Mouse (Mus musculus): ENCODE results near the gene Brd9. TPM values are rescaled to one million over a fixed set of nuclear protein-coding genes. Genes with fewer than 3 reads are reported as not detected.

Gene Brd9
- total RNA-seq (2017), result 106 and 107 TPM in 2 replicates

DNA sequence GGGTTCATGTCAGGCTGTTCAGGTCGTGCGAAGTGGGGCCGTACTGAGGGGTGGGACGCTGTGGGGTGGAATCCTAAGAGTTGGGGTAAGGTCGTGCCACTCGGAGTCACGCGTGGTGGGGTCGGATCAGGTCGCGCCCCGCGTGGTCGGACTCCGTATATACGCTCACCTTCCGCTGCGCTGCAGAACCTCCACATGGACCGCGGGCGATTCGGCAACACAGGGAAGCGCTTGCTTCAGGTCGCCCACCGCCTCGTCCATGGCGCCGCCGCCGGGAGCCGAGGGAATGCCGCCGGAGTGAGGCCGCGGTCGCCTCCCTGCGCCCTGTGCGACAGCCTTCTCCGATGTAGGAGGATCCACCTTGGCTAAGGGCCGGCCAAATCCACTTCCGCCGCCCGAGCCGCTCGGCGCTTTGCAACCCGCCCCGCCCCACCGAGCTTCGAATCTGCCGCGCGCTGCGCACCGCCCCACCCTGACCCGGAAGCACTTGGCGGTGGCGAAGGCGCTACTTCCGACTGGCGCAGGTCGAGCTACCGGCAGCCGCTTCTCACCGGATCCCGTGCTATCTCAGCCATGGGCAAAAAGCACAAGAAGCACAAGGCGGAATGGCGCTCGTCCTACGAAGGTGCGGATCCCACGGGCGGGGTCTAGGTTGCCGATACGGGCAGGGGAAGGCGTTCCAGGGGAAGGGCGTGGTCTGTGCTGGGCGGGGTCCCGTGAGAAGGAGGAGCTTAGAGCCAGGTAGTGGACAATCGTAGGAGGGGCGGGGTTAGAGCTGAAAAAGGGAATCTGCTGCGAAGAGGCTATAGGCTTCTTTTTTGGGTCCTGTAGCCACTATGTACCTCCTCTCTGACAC lies at the start of gene Brd9, which contains the start of gene Trip13:
Gene Brd9, plus strand, starts transcription at position 491 of the 856 bp plus-strand sequence.
Gene Trip13, minus strand, starts transcription at position 464 of the 856 bp plus-strand sequence.
- ATAC-seq (replicated peaks in 1 of 2; ENCODE audit: insufficient read depth in 1 of 2, low FRiP score in 2 of 2, low TSS enrichment in 1 of 2, low read depth in 1 of 2, poor library complexity in 2 of 2, severe bottlenecking in 2 of 2), result peak; percentile 93 to 94

DNA sequence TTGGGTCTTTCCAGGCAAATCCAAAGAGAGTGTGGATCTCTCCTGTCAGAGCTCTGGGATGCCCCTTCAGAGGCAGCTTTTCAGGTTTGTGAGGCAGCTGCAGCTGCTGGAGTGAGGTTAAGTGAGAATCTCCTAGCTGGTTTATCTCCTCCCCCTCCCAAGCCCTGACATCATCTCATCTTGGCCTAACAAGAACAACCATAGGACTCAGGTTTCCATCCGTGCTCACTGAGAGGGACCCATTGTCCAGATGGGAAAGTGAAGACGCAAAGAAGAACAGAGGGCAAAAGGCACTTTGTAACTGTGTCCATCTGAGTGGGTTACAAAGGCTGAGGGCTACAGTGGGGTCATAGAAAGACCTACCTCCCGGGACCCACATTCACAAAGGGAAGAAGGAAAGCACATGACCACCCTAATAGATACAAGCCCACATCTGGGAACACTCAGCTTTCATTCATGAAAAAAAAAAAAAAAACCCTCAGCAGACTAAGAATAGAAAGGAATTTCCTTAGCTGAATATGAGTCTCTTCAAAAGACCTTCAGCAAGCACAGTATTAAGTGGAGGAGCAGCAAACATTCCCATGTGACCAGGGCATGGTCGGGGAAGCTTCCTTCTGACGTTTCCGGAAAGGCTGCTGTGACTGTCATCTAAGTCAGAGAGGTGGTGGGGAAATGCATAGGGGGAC lies 45.0 kb upstream of the Brd9 start:
- no peak for ATAC-seq (replicated peaks in 1 of 2; ENCODE audit: insufficient read depth in 1 of 2, low FRiP score in 2 of 2, low TSS enrichment in 1 of 2, low read depth in 1 of 2, poor library complexity in 2 of 2, severe bottlenecking in 2 of 2)

DNA sequence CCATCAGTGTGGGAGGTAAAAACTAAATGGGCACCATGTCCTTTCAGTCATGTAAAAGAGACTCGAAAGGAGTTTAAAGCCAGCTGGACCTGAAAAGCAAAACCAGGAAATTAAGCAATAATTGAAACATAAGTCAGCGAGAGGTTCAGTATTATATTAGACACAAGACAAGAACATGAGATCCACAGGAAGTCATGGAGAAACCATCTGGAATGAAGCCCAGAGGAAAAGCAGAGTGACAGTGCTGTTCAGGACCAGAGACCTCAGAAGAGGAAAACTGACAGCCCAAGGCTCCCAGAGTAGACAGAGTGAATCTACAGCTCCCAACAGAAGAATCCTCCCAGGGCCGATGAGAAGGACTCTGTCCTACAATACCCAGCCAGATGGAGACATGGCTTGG lies 40.0 kb upstream of the Brd9 start:
- no peak for ATAC-seq (replicated peaks in 1 of 2; ENCODE audit: insufficient read depth in 1 of 2, low FRiP score in 2 of 2, low TSS enrichment in 1 of 2, low read depth in 1 of 2, poor library complexity in 2 of 2, severe bottlenecking in 2 of 2)

DNA sequence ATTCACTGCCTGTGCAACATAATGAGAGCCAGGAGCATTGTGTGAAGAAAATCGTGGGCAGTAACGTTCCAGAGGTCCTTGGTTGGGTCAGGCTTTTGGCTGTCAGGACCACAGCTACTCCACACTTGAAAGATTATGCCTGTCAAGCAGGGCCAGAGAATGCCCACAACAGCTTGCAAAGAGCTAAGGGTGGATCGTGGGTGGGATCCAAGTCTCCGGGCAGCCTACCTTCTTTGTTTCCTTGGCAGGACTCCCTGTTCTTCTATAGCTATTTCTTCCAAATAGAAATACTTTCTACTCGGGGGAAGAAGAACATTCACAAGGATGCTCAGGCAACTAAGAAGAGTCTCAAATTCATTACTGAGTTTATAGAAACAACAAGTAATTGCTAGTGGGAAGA lies 30.5 kb upstream of the Brd9 start:
- ATAC-seq (replicated peaks in 1 of 2; ENCODE audit: insufficient read depth in 1 of 2, low FRiP score in 2 of 2, low TSS enrichment in 1 of 2, low read depth in 1 of 2, poor library complexity in 2 of 2, severe bottlenecking in 2 of 2), result no peak

DNA sequence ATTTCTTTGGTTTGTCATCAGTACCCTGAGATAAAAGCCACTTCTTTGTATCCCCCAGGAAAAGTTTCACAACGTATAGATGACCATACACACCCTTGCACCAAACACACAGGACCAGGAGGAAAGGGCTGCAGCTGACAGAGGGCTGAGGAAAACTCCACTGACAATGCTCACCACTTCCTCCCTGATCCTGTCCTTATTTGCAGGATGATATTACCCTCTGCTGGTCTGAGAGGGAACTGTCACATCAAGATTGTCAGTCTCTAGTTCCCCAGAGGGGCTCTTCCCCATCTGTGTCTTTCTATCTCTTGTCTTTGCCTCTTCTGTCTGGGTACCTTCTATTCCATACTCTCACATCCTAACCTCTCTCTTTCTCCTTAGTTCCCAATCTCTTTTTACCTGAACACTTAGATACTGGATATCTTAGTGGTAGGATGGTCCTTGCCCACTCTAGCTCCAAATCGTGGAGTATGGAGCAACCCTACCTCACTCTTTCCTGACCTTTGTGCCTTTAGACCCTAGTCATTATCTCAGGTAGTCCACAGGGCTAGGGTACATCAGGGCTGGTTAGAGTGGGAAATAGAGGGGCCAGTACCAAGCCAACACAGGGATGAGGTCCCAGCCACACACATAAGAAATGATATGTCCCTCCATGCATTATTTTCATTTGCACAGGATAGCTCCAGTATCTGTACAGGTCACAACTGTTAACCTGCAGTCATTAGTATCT lies 29.8 kb upstream of the Brd9 start:
- ATAC-seq (replicated peaks in 1 of 2; ENCODE audit: insufficient read depth in 1 of 2, low FRiP score in 2 of 2, low TSS enrichment in 1 of 2, low read depth in 1 of 2, poor library complexity in 2 of 2, severe bottlenecking in 2 of 2), result peak; percentile 67 to 84

DNA sequence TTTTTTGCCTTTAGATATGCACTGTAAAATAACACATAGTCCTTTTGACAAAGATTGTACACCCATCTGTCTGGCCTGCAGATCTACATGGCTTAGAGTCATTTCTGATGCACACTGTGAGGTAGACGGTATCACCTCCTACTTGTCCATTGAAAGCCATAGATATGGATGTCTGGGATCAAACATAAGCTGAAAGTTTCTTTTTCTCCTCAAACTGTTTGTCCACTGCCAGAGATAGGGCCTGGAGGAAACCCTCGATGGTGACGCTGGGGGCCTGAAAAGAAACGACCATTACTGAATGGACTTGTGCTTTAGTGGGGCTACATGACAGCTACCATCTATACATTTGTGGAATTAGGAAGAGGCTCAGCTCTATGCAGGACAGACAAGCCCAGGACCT lies 24.5 kb upstream of the Brd9 start:
- ATAC-seq (replicated peaks in 1 of 2; ENCODE audit: insufficient read depth in 1 of 2, low FRiP score in 2 of 2, low TSS enrichment in 1 of 2, low read depth in 1 of 2, poor library complexity in 2 of 2, severe bottlenecking in 2 of 2), result no peak

DNA sequence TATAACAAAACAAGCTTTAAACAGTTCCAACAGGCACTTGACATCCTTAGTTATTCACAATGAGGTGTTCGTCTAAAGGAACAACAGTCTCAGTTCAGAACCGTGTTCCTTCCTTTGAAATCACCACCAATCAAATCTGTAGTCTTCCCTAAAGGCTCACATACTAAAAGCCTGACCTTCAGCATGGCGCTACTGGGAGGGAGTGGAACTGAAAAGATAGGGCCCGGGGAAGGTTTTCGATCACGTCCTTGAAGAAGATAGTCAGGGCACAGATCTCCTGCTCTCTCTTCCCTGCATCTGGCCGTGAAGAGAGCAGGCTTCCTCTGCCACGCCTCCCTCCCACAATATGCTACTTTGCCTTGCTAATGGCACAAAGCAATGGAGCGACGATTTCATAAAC lies 5.4 kb upstream of the Brd9 start:
- ATAC-seq (replicated peaks in 1 of 2; ENCODE audit: insufficient read depth in 1 of 2, low FRiP score in 2 of 2, low TSS enrichment in 1 of 2, low read depth in 1 of 2, poor library complexity in 2 of 2, severe bottlenecking in 2 of 2), result no peak

DNA sequence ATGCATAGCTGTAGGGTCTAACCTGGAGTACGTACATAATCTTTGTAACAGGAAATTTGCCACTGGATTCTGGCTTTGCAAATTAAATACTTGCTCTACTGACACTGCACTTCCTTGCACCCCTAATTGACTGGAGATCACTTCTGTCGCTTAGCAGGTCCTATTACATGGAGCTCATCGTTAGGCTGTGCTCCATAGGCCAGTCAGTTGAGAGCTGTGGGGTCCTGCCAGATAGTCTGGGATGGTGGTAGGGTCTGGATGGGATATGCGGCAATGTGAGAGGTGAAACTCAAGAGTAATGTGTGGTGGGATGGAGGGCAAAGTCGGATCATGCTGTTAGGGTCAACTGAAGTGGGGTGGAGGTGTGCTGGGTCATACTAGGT lies 682 bp upstream of the Brd9 start:
- ATAC-seq (replicated peaks in 1 of 2; ENCODE audit: insufficient read depth in 1 of 2, low FRiP score in 2 of 2, low TSS enrichment in 1 of 2, low read depth in 1 of 2, poor library complexity in 2 of 2, severe bottlenecking in 2 of 2), result no peak

DNA sequence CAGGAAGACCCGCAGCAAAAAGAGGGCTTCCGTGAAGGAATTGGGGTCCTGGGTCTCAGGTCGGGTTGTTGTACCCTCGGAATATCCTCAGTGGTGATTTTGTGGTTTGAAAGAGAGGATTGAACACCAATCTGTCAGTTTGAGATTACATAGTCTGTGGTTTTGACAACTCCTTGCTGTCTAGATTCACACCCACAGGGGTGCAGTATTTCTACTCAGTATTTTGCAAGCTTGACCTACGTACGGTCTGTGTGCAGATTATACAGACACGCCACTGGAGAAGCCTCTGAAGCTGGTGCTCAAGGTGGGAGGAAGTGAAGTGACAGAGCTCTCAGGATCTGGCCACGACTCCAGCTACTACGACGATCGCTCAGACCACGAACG lies 558 bp downstream of the Brd9 start:
- peak; percentile 46 to 52; a peak in 3 of 4 replicates for ATAC-seq (replicated peaks in 1 of 2; ENCODE audit: insufficient read depth in 1 of 2, low FRiP score in 2 of 2, low TSS enrichment in 1 of 2, low read depth in 1 of 2, poor library complexity in 2 of 2, severe bottlenecking in 2 of 2)

DNA sequence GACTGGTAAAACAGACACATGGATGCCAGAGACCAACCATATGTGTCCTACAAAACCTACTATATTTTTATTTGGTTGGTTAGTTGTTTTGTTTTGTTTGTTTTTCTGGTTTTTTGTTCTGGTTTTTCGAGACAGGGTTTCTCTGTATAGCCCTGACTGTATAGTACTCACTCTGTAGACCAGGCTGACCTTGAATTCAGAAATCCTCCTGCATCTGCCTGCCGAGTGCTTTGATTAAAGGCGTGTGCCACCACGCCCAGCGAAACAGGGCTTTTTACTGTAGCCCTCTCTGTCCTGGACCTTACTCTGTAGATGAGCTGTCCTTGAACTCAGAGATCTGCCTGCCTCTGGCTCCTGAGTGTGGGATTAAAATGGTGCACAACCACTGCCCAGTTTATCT lies 1.5 kb downstream of the Brd9 start:
- no peak for ATAC-seq (replicated peaks in 1 of 2; ENCODE audit: insufficient read depth in 1 of 2, low FRiP score in 2 of 2, low TSS enrichment in 1 of 2, low read depth in 1 of 2, poor library complexity in 2 of 2, severe bottlenecking in 2 of 2)

DNA sequence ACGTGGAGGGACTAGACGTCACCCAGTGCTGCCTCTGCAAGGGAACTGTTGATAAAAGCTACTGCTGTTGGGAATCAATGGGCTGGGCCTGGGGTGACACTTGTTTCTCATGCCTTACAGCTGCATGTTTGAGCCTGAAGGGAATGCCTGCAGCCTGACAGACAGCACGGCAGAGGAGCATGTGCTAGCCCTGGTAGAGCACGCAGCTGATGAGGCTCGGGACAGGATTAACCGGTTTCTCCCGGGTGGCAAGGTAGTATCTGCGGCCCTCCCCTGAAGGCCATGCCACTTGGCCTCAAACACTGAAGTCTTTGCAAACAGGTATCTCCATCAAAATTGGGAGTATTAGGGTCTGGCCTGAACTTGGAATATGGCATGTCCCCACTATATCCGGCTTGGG lies 7.0 kb downstream of the Brd9 start:
- no peak for ATAC-seq (replicated peaks in 1 of 2; ENCODE audit: insufficient read depth in 1 of 2, low FRiP score in 2 of 2, low TSS enrichment in 1 of 2, low read depth in 1 of 2, poor library complexity in 2 of 2, severe bottlenecking in 2 of 2)

DNA sequence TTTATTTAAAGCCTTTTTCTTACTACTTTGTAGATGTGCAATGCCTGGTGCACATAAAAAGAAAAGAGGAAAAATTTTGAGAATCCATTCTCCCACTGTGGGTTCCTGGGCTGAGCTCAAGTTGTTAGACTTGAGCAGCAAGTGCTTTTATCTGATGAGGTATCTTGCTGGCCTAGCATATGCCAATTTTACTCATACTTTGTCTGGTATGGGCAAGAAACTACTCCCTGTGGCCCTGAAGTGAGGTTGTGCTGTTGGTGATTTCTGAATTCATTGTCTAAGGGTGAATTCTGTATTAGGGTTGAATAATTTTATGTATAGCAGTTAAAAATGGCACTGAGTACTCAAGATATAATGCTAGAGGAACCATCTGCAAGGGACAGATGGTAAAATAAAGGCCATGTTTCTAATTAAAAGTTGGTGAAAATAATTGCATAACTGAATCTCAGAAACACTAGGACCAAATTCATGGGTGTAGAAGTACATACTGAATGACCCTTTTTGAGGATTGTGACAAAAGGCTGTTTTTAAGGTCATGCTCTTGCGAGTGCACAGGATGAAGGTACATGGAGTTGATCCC lies 16.0 kb downstream of the Brd9 start:
- ATAC-seq (replicated peaks in 1 of 2; ENCODE audit: insufficient read depth in 1 of 2, low FRiP score in 2 of 2, low TSS enrichment in 1 of 2, low read depth in 1 of 2, poor library complexity in 2 of 2, severe bottlenecking in 2 of 2), result no peak

DNA sequence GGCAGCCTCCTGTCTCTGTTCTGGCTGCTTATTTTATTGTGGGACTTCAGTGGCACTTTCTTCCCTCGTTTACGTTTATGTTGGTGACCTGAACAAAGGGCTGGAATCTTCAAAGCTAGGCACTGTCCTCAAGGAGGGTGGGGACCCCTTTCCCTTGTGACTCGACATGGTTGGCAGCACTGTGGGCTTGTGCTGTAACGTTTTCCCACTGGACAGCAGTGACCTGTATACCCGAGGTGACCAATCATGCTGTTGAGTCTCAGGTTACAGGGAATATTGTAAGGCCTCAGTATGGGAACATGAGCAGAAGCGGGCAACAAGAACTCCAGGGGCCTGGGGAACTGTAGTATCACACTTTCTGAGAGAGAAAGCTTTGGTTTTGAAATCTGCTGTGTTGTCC lies 17.1 kb downstream of the Brd9 start:
- no peak for ATAC-seq (replicated peaks in 1 of 2; ENCODE audit: insufficient read depth in 1 of 2, low FRiP score in 2 of 2, low TSS enrichment in 1 of 2, low read depth in 1 of 2, poor library complexity in 2 of 2, severe bottlenecking in 2 of 2)

DNA sequence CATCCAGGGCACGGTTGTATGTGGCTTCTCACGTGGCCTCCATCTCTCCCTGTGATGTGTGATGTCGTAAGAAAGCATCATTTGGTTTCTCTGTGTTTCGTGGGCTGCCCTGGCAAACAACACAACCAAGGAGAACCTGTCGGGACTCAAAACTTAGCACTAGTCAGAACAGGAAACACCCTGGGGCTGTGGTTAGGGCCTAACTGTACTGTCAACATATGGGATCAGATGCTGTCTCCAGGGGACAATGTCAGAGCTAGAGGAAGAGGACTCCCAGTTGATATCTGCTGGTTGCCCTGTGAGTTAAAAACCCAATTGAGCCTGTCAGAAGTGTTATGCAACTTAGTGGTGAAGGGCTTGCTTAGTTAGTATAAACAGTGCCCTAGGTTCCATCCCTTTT lies 17.9 kb downstream of the Brd9 start:
- peak in 1 of 2 experiments; percentile 29; a peak in 1 of 4 replicates for ATAC-seq (replicated peaks in 1 of 2; ENCODE audit: insufficient read depth in 1 of 2, low FRiP score in 2 of 2, low TSS enrichment in 1 of 2, low read depth in 1 of 2, poor library complexity in 2 of 2, severe bottlenecking in 2 of 2)

DNA sequence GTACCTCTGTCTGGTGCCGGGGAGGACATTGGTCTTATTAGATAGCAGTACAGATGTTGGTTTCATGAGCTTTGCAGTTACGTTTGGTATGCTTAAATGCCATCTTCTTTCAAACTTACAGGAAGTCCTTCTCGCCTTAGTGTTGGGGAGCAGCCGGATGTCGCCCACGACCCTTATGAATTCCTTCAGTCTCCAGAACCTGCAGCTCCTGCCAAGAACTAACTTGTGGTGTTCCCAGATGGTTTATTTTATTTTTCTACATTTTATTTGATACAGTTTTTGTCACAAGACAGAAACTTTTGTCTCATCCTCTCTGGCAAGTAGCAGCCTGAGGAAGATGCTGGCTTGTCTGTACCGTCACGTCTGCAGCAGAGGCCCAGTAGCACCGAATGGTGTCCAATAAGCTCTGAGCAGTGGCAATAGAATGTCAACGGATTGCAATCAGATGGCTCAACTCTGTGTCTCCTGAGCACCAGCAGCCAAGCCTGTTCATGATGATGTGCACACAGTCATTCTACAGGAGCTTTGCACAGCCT lies 22.6 kb downstream of the Brd9 start:
- ATAC-seq (replicated peaks in 1 of 2; ENCODE audit: insufficient read depth in 1 of 2, low FRiP score in 2 of 2, low TSS enrichment in 1 of 2, low read depth in 1 of 2, poor library complexity in 2 of 2, severe bottlenecking in 2 of 2), result no peak

DNA sequence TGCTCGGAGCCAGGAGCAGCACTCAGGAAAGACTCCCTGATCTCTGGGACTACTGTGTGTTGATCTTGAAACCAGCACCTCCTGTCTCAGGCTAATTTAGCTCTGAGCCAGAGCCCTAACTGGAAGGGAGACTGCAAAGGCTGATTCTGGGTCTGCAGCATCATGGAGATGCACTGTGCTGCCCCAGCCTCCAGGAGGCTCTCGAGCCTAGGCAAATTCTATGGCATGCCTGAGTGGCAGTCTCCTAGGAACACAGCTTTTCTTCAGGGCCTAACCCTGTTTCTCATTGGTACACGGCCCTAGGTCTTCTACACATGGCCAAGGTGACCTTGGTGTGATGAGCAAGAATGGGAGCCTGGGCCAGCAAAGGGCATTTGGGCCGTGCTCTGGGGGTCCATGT lies 23.6 kb downstream of the Brd9 start:
- ATAC-seq (replicated peaks in 1 of 2; ENCODE audit: insufficient read depth in 1 of 2, low FRiP score in 2 of 2, low TSS enrichment in 1 of 2, low read depth in 1 of 2, poor library complexity in 2 of 2, severe bottlenecking in 2 of 2), result no peak

DNA sequence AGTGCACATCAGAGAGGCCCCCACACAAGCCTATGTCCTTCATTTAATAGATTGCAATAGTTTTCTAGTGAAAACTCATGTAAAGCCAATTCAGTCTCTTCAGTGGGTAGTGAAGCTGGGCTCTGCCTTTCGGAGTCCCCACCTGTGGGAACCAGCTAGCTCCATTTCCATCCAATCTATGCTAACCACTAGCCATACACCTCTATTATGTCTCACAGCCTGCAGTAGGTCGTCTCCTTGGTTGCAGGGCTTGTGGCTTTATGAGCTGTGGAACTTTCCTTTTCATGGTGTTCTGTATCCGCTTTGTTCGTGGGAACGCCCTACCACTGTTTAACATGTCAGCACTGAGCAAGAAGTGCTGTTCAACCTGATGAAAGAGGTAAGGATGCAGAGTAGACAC lies 25.9 kb downstream of the Brd9 start, which contains the start of gene Zdhhc11:
Gene Zdhhc11, plus strand, starts transcription at position 301 of the 400 bp plus-strand sequence.
- ATAC-seq (replicated peaks in 1 of 2; ENCODE audit: insufficient read depth in 1 of 2, low FRiP score in 2 of 2, low TSS enrichment in 1 of 2, low read depth in 1 of 2, poor library complexity in 2 of 2, severe bottlenecking in 2 of 2), result no peak
